Mouse (Mus musculus): ENCODE results near the gene Syngr3.
"Not testable (repeated sequence)": the region's sequence is repeated elsewhere in the genome, so short reads cannot be mapped to it uniquely, and the experiment has no call there.

Syngr3 gene

DNA sequence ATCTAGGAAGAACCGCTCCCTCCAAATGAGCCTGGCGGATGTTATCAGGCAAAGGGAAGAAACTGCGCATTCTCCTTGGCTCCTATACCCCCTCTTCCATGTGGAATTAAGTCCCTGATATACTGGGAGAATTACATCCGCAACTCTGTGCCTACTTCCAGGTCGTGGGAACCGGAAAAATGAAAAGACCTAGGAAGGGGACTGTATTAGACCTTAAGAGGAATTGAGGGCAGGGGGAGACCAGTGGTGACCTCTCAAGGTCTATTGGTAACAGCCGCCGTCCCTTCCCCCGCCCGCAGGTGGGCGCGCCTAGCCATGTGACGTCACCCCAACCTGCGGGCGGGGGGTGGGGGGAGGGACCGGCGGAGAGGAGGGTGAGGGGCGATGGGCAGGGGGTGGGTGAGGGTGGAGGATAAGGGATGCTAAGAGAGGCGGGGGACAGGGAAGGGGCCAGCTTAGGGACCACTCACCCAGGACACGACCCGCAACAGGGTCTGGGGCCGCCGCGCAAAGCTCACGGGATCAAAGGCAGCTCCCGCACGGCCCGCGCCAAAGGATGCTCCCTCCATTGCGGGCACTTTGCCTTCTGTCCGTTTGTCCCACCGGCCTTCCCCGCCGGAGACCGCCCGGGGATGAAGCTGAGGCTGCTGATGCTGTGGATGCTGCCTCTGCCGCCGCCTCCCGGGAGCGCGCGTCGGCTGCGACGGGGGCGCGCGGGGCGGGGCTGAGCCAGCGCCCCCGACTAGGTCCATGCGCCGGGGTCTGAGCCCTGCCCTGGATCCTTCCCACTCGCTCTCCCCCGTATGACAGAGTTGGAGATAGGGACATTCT is at the start of gene Syngr3:
TSS of gene Syngr3 (minus strand) at position 705 of the 831 bp plus-strand sequence.
- peak in 1 of 2 experiments; percentile 4 for DNase-seq

DNA sequence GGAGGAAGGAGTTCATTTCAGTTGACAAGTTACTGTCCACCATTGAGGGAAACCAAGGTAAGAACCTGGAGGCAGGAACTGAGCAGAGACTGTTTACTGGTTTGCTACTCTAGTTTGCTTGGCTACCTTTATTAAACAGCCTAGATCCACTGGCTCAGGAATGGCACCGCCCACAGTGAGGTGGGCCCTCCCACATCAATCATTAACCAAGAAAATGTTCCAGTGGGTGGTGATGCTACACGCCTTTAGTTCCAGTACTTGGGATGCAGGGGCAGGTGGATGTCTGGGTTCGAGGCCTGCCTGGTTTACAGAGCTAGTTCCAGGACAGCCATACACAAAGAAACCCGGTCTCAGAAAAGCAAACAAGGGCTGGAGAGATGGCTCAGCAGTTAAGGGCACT is 48.5 kb upstream of the Syngr3 start:
- no peak for DNase-seq

DNA sequence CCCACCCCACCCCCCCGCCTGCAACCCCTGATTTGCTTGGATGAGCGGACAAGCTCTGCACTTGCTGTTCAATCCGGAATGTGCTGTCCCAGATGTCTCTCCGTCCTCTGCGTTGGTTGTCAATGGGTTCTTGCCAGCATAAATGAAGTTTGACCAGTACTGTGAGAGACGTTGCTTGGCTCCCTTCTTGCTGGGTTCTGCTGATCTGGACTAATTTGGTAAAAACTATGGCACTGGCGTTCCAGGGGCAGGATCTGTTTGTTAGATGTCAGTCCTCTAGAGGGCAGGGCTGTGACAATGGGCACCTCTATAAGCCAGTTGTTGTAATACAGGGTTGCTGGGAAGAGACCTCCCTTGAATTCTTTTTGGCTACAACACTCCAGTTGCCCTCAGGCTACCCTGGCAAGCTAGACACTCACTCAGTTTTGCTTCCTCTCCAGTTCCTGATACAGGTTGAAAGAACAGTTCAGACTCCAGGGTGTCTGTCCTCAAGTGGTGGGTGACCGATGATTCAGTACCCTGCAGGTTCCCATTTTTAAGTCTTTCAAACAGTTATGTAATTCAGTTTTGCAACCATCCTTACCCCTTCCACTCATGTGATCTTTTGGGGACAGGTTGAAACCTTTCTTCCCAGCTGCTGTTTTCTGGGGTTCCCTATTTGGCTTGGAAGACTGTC is 47.5 kb upstream of the Syngr3 start:
- no peak for DNase-seq

DNA sequence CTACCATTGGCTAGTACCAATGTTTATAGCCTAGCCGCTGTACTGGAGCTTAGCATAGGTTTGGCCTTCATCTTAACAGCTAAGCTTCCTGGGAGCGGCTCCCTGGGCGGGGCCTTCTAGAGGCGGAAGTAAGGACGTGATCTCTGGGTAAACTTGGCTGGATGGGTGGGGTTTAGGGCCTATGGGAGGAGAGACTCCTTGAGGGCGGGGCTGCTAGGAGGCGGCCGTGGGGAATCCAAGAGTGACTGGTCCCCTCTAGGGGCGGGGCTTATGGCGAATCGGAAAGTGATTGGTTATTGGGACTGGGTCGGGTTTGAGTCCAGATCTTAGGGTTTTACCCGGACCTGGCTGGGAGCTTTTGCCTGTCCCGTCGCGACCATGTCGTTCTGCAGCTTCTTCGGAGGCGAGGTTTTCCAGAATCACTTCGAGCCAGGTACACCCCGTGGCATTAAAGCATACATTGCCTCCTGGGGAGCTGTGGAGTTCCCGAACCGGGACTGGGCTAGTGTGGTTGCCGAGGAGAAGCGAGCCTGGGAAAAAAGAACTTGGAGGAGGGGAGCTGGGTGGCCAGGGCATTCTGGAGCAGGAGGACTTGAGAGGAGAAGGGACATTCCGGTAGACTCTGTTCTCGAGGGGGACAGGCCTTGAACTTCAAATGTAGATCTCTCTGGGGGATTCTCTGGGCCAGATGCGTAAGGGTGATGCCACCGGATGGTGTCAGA is 46.7 kb upstream of the Syngr3 start, which contains the start of gene Msrb1:
TSS of gene Msrb1 (plus strand) at position 313 of the 722 bp plus-strand sequence.
- DNase-seq = peak; percentile 93 to 97

DNA sequence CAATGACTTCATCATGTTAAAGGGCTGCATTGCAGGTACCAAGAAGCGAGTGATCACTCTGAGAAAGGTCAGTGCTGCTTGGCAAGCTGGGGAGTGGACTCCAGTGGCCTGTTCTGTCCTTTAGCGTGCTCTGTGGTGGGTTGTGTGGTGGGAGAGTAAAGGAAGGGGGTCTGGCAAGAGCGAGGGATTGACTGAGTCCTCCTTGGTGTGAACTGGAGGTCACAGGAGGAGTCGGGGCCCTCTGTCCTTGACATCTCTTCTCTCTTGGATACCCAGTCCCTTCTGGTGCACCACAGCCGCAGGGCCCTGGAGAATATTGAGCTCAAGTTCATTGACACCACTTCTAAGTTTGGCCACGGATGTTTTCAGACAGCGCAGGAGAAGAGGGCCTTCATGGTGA is 45.7 kb upstream of the Syngr3 start:
- no peak for DNase-seq

DNA sequence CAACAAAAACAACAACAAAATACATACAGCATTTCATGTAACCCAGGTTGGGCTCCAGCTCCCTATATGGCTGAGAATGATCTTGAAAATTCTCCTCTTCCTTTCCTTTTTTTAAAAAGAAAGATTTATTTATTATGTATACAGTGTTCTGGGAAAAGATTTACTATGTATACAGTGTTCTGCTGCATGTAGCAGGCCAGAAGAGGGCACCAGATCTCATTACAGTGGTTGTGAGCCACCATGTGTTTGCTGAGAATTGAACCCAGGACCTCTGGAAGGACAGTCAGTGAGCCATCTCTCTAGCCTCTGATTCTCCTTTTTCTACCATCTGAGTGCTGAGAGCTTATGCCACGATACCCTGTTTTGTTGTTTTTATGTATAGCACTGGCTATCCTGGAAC is 44.8 kb upstream of the Syngr3 start:
- DNase-seq = no peak

DNA sequence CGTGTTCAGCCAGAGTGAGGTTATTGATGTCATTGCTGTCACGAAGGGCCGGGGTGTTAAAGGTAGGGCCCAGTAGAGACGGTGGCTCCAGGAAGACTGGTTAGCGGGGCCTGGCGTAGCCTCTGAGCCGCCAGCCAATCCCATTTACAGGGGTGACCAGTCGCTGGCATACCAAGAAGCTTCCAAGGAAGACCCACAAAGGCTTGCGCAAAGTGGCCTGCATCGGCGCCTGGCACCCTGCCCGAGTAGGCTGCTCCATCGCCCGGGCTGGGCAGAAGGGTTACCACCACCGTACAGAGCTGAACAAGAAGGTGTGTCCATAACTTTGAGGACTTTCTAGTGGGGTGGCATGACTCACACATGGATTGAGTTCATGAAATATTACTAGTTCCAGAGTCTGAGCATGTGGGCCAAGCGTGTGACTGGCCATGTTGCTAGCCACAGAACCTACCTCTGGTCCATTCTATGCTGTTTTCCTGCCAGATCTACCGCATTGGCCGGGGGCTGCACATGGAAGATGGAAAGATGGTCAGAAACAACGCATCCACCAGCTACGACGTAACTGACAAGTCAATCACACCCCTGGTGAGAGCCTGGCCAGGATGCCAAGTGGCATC is 43.8 kb upstream of the Syngr3 start:
- DNase-seq = no peak

DNA sequence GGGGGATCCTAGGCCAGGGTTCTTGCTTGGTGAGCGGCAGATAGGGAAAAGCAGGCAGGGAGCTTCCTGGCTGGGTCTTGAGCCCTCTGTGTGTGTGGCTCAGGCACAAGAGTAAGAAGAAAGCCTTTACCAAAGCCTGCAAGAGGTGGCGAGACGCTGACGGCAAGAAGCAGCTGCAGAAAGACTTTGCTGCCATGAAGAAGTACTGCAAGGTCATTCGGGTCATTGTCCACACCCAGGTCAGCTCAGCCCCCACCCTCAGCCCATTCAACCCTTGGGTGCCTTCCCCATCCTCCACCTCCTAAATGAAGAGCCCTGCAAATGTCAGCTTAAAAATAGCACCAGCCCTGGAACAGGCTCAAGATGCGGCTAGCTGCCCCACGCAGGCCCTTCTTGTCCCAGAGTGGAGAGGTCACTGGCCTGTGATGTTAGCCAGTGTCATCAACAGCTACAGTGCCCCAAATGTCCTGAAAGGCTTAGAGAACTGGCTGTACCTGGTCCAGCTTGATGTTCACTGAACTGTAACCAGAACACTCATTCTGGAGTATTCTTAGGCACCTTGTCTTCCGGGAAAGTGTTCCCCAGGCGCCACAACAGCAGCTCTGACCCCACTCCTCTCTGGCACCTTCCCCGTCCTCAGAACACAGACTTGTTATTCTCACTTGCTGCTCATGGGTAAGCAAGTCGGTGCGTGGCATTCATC is 42.6 kb upstream of the Syngr3 start:
- DNase-seq = no peak

DNA sequence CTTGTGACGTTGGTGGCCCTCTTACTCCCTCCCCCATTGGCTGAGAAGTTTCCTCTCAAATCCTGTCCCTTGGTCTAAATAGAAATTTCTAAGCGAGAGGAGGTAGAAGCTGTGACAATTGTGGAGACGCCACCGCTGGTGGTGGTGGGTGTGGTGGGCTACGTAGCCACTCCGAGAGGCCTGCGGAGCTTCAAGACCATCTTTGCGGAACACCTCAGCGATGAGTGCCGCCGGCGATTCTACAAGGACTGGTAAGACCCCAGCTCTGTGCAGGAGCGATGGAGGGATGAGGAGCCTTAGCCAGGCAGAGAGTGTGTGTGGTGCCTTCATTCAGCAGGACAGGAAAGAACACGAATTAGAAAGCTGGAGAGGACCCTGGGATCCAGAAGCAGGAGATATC is 41.0 kb upstream of the Syngr3 start:
- no peak for DNase-seq

DNA sequence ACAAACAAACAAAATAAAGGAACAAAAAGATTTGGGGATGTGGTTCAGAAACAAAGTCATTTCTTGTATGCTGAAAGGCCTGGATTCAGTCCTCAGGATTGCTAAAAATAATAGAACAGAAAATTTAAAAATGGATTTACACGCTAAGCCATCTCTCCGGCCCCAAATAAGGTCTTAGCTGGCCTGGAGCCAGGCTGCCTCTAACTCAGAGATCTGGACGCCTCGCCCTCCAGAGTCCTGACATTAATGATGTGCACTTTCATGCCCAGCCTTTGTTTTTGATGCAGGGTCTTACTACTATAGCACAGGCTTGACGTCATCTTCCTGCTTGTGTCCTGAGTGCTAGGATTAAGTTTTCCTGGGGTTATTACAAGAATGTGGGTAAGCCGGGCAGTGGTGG is 39.3 kb upstream of the Syngr3 start:
- DNase-seq = no peak

DNA sequence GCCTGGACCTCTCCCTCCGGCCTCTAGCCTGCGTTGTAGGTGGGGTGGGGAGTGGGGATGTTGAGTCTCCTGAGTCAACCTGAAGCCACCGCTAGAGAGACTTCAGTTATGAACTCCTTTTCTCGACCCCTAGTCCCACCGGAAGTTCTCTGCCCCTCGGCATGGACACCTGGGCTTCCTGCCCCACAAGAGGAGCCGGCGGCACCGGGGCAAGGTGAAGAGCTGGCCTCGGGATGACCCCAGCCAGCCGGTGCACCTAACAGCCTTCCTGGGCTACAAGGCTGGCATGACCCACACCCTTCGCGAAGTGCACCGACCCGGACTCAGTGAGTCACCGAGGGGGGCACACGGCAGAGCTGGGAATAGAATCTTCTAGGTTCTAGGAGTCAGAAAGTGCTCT is 38.4 kb upstream of the Syngr3 start:
- no peak for DNase-seq

DNA sequence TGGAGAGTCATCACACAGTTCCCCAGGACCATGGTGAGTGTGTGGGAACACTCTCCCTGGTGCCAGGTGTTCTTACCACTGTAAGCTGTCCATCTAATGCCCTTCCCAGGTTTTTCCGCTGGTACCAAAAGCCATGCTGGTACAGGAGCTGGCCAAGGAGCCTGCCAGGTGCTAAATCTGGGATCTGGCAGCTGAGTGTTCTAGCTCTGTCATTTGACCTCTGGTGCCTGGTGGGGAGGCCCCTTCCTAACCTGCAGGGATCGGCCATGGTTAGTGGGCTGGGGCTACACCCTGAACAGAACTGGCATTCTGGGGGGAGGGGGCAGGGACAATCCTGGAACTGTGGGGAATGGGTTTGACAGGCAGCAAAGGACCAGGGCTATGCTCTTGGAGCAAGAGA is 37.9 kb upstream of the Syngr3 start, which contains the start of gene Rpl3l:
TSS of gene Rpl3l (plus strand) at position 203 of the 400 bp plus-strand sequence.
- no peak for DNase-seq

DNA sequence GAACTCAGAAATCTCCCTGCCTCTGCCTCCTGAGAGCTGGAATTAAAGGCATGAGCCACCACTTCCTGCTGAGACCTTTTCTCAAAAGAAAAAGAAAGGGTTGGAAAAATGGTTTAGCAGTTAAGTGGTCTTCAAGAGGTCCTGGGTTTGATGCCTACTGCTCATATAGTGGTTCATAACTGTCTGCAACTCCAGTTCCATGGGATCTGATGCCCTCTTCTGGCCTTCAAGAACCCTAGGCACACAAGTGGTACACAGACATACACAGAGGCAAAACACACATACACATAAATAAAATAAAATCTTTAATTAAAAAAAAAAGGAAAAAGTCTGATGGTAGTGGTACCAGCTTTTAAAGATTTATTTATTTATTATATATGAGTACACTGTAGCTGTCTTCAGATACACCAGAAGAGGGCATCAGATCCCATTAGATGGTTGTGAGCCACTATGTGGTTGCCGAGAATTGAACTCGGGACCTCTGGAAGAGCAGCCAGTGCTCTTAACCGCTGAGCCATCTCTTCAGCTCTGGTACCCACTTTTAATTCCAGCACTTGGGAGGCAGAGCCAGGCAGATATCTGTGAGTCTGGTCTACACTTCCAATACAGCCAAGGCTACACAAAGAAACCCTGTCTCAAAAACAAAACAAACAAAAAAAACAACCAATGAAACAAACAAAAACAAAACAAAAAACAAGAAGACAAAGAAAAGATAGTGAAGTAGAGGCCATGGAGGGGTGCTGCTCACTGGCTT is 36.1 kb upstream of the Syngr3 start:
- DNase-seq = no peak

DNA sequence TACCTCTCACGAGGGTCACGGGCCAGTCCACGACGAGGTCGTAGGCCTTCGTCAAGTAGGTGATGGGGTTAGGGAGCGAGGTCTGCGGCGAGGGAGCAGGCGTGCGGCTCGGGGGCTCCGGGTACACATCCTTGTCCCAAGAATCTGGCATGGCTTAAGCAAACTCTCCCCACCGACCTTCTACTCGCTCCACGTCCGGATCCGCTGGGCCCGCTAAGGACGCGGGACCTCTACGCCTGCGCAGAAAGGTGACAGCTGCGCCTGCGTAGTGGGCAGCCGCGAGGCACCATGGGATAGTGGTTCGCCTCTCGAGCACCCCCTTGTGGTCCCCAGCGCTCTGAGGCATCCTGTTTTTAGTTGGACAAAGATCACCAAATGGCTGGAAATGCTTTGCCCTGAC is 34.4 kb upstream of the Syngr3 start, which contains the start of gene Ndufb10:
TSS of gene Ndufb10 (minus strand) at position 295 of the 400 bp plus-strand sequence.
- peak; percentile 85 to 87 for DNase-seq

DNA sequence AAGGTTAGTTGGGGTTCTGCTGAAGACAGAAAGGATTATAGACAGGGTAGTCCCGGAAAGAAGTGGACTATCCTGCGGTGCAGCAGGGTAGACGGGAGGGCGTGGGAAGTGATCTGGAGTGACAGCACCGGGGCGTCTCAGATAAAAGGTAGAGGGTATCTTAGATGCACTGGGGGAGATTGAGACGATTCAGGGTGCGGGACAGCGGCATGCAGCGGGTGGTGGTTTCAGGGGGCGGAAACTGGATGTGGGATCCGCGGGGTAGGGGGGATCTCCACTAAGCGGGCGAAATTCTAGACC is 34.1 kb upstream of the Syngr3 start:
- no peak for DNase-seq

DNA sequence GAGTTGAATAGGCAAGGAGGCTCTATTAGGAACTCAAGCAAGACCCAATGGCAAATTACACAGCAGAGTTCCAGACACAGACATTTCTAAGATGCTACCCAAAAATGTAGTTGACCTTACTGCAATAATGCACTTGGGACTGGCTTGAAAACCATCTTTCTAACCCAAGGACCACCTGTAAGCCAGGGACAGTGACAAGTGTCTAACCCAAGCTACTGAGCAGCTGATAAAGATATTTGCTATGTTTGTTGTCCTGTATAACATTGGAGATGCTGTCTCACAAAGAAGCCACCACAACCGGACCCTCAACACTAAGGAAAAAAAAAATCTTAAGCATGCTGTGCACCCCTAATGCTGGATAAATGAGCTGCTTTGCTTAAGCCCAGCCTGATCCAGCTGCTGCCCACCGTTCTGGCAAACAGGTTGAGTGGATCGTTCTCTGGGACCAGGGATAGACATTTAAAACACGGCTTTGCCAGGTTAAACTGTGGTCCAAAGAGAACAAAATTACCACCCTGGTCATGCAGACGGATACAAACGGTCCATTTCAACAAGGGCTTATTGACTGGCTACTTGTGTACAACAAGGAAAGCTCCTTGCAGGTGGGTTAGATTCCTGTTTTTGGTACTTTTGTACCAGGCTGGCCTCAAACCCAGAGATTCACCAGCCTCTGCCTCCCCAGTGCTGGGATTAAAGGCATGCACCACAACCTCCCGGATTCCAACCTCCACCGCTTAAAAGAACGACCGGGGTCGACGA is 33.5 kb upstream of the Syngr3 start:
- no peak for DNase-seq

DNA sequence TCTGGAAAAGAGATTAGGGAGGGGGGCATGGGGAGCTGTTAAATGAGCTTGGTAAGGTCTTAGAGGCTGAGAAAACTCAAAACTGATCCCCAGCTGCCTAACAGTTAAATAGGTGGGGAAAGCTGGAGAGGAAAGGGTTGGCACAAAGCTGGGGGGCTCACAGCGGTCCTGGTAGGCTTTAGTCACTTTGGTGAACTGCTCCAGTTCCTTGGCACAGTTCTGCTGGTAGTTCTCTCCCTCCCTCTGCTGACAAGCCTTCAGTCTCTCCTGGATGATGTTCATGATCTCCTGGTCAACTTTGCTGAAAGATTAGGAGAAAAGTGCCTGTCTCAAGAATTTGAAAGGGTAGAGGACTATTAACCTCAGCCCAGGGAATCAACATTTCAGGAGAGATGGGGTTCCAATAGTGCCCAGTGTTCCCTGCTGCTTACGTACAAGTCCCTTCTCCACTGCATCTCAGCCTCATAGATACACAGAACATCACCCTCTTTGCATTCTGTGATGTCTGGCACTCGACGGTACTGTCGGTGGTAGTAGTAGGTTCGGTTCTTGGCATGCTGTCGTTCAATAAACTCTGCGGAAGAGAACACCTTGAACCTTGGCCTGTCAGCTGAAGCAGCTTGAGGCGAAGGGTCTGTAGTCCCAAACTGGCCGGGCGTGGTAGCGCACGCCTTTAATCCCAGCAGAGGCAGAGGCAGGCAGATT is 32.6 kb upstream of the Syngr3 start:
- no peak for DNase-seq

DNA sequence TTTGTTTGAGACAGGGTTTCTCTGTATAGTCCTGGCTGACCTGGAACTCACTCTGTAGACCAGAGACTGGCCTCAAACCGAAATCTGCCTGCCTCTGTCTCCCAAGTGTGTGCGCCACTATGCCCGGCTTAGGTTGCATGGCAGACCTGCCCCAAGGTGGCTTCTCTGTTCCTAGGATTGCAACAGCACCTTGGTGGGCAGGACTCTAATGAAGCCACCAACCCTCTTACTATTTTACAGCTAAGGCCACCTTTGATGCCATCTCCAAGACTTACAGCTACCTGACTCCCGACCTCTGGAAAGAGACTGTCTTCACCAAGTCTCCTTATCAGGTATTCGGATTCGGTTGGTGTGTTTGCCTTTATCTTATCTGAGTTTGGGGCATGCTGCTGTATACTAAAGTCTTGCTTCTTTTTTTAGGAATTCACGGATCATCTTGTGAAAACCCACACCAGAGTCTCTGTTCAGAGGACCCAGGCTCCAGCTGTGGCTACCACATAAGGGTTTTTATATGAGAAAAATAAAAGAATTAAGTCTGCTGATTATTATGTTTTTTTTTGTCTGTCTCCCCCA is 31.7 kb upstream of the Syngr3 start:
- not testable (repeated sequence) for DNase-seq

DNA sequence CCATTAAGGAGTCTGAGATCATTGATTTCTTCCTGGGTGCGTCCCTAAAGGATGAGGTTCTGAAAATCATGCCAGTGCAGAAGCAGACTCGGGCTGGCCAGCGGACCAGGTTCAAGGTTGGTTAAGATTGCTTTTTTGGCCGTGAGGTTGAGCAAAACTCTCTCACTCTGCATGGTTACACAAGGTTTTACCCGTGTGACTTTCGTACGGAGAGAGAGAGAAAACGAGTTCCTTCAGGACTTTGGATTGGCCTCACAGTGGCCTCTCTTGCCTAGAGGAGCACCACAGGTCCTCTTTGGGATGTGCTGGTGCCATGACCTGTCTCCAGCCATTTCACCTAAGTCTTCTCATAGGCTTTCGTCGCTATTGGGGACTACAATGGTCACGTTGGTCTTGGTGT is 30.9 kb upstream of the Syngr3 start:
- not testable (repeated sequence) for DNase-seq

All from thymus, adult 18-20 months (tissue).